ENCODE assay signal across 24 mouse cellular contexts in the genomic region with DNA sequence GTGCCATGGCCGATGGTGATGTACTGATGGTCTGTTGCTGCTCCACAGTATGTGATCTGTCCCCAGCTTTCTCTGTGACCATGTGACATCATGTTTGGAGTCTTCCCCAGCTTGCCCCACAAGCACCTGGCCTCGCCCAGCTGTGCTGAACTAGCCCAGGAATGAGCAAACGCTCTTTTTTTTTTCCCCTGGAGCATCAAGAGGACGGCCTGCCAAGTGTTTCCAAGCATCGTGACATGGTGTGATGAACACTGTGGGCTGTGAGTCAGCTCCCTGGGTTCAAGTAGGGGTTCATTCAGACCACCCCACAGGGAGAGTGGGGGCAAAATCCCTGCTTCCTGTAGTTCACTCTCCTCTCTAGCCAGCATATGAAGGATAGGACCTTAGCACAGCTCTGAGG. TPM values are rescaled to one million over a fixed set of nuclear protein-coding genes. Genes with fewer than 3 reads are reported as not detected.
A peak's percentile ranks its signal among the peaks of the same experiment; 100 is the strongest.
DNase-seq lines count a peak whose midpoint lies in the region; TF ChIP-seq lines count a peak whose summit lies in the region.
"Had no signal": no experiment of that assay in that cellular context is flagged by ENCODE, and none has a peak within 500 bp of the region (broad histone marks: within the 10 kb centered on the region; RNA-seq: fewer than 3 reads in every experiment).

No protein-coding gene starts in this region.

- no peaks in the 10 kb centered on the region for H3K27me3 ChIP-seq in myocyte (ENCODE audit: control insufficient read depth, insufficient read depth, insufficient read length)
- H3K27me3 ChIP-seq: embryonic facial prominence, embryonic 15.5 days; heart, embryonic 12.5 days; heart, embryonic 15.5 days had no signal

- H3K4me2 ChIP-seq in myocyte (ENCODE audit: low read depth), result no peak overlapping the region
- H3K4me2 ChIP-seq: embryonic facial prominence, embryonic 15.5 days; heart, embryonic 12.5 days; heart, embryonic 15.5 days; hindbrain, embryonic 14.5 days had no signal

- no peak for TF ChIP-seq POLR2A in myocyte (IDR thresholded peaks at IDR 0.05; ENCODE audit: insufficient read length, low read depth)

- no peak overlapping the region for H3K4me3 ChIP-seq in myocyte
- H3K4me3 ChIP-seq: embryonic facial prominence, embryonic 15.5 days; heart, adult 2 months; heart, embryonic 12.5 days; heart, embryonic 15.5 days had no signal

- DNase-seq in heart, adult 11 months, result peak; percentile 85
- no peak for DNase-seq in heart, adult 9 months (ENCODE audit: low spot score in 2 of 2)
- DNase-seq in 3T3-L1 (ENCODE audit: low read depth, low spot score), result peak; percentile 8
- peak; percentile 29 for DNase-seq in Muller cell, postnatal 12 days (ENCODE audit: inconsistent ontology term)
- DNase-seq in kidney, adult 18-20 months, result no peak
- DNase-seq: adrenal gland, adult 8-10 months; adrenal gland, postnatal 25 days; cerebellum, adult 11-12 months; cerebellum, adult 8-10 months; cerebellum, postnatal 10 days; cerebellum, postnatal 36 days; embryo, embryonic 11 days; forebrain, postnatal 0 days; gastrocnemius, postnatal 14 days; heart, adult 2 months; heart, postnatal 10 days; heart, postnatal 4 days; kidney, adult 11 months; kidney, adult 9 months had no signal

- H3K79me2 ChIP-seq in myocyte (ENCODE audit: control insufficient read depth, insufficient read depth), result no peaks in the 10 kb centered on the region

- H3K36me3 ChIP-seq in myocyte (ENCODE audit: control insufficient read depth, insufficient read depth), result peaks cover 6% of the 10 kb centered on the region

- no peak overlapping the region for H3ac ChIP-seq in myocyte (ENCODE audit: control insufficient read depth, insufficient read length)

TF ChIP-seq in myocyte, 11 proteins besides CTCF, POLR2A, EP300 and RAD21:
- TF ChIP-seq POLR2AphosphoS2 (IDR thresholded peaks at IDR 0.05; ENCODE audit: insufficient read length, low read depth), result peak; percentile 9
- no peak for TF ChIP-seq USF1 (IDR thresholded peaks at IDR 0.05; ENCODE audit: low read depth)

RNA-seq across cellular contexts. Expression of gene Ttc23, which starts 26.4 kb away (rescaled TPM):
- polyA plus RNA-seq in myocyte (2012; fragmentation: generic; extraction: Trizol), result 14.2 TPM

RNA-seq across cellular contexts. Expression of gene Lrrc28, which starts 28.6 kb away (rescaled TPM):
- 24.2 TPM for polyA plus RNA-seq in myocyte (2012; fragmentation: generic; extraction: Trizol)

Comparison
In these comparisons a context has a peak if more than half of its experiments do, and no peak if none do; other contexts are left out.
1. DNase-seq: peak in heart, adult 11 months (single experiment), 3T3-L1 (single experiment) and Muller cell, postnatal 12 days (single experiment); none in heart, adult 9 months (0 of 2) and kidney, adult 18-20 months (single experiment).